Mouse (Mus musculus) lung, postnatal 14 days (tissue): ENCODE measurements around the gene Napa.
A peak's percentile ranks its signal among the peaks of the same experiment; 100 is the strongest.

Source experiments
- DNase-seq: peaks from one replicate; pipeline ENCODE4 v3.0.0; 2021

The Napa gene

GRCm38 (mm10) chr7:16098021-16099017, at the start of gene Napa:
TSS of gene Napa (plus strand) at chr7:16098458.
- peak; percentile 97 for DNase-seq

GRCm38 (mm10) chr7:16048675-16049575, 49.3 kb upstream of the Napa start:
- peak; percentile 17 for DNase-seq

- no peak for DNase-seq
Observed at GRCm38 (mm10) chr7:16049576-16049915, 48.7 kb upstream of the Napa start.

- no peak for DNase-seq
Observed at GRCm38 (mm10) chr7:16050600-16050999, 47.7 kb upstream of the Napa start.

- peak; percentile 88 for DNase-seq
Observed at GRCm38 (mm10) chr7:16051883-16052595, 46.2 kb upstream of the Napa start.

GRCm38 (mm10) chr7:16052684-16053083, 45.6 kb upstream of the Napa start:
- peak; percentile 97 for DNase-seq

GRCm38 (mm10) chr7:16053105-16053504, 45.2 kb upstream of the Napa start:
- no peak for DNase-seq

GRCm38 (mm10) chr7:16054966-16055365, 43.3 kb upstream of the Napa start:
- DNase-seq: no peak

GRCm38 (mm10) chr7:16055665-16056064, 42.6 kb upstream of the Napa start:
- DNase-seq: no peak

- peak; percentile 37 for DNase-seq
Observed at GRCm38 (mm10) chr7:16056459-16057135, 41.7 kb upstream of the Napa start.

- no peak for DNase-seq
Observed at GRCm38 (mm10) chr7:16057136-16057534, 41.1 kb upstream of the Napa start.

- no peak for DNase-seq
Observed at GRCm38 (mm10) chr7:16061219-16062098, 36.8 kb upstream of the Napa start, which contains the start of gene Zfp541. TSS of gene Zfp541 (plus strand) at chr7:16061814.

GRCm38 (mm10) chr7:16062099-16062420, 36.2 kb upstream of the Napa start:
- DNase-seq: no peak

- DNase-seq: no peak
Observed at GRCm38 (mm10) chr7:16063490-16063889, 34.8 kb upstream of the Napa start.

- no peak for DNase-seq
Observed at GRCm38 (mm10) chr7:16070846-16071245, 27.4 kb upstream of the Napa start.

- DNase-seq: no peak
Observed at GRCm38 (mm10) chr7:16071906-16072305, 26.4 kb upstream of the Napa start.

- no peak for DNase-seq
Observed at GRCm38 (mm10) chr7:16079947-16080346, 18.3 kb upstream of the Napa start.

- no peak for DNase-seq
Observed at GRCm38 (mm10) chr7:16080581-16080980, 17.7 kb upstream of the Napa start.

- no peak for DNase-seq
Observed at GRCm38 (mm10) chr7:16083361-16083760, 14.9 kb upstream of the Napa start.

- no peak for DNase-seq
Observed at GRCm38 (mm10) chr7:16087587-16087986, 10.7 kb upstream of the Napa start.

- no peak for DNase-seq
Observed at GRCm38 (mm10) chr7:16094592-16094991, 3.7 kb upstream of the Napa start.
